Mouse (Mus musculus): ENCODE measurements at regions not wholly inside any gene's neighbourhood (a gene's known extent, or its start where the extent isn't known, plus 50 kb on each side); places are given as distances from the start of the nearest gene placed in this dataset.

- peak in 1 of 2 experiments; percentile 1 for DNase-seq (ENCODE audit: low spot score in 2 of 2)
These were observed 1685.6 kb upstream of the Zeb2 start for GRCm38 (mm10) chr2:46802812-46803211.

Measured in layer of hippocampus, adult 18-20 months (tissue).